Mouse (Mus musculus) stomach, embryonic 15.5 days (tissue): ENCODE measurements around the gene Defb3. TPM values are rescaled to one million over a fixed set of nuclear protein-coding genes. Genes with fewer than 3 reads are reported as not detected.
"Not testable (repeated sequence)": the region's sequence is repeated elsewhere in the genome, so short reads cannot be mapped to it uniquely, and the experiment has no call there.

ENCODE experiments used
- ATAC-seq: fragments of 200-750 bp; cut with Nextera tagmentation; 2 replicates; pipeline ENCODE4 v1.8.0; 2017; ENCODE audit warnings: low read depth, moderate number of reproducible peaks, moderate TSS enrichment; ENCODE audit not compliant: insufficient read depth, low FRiP score
- H3K27ac ChIP-seq: fragments of 300-500 bp; sonication (generic); 2 replicates; pipeline ENCODE4 v1.5.1; 2015; ENCODE audit warnings: mild to moderate bottlenecking, inconsistent platforms
- H3K27me3 ChIP-seq: fragments of 300-500 bp; sonication (generic); replicated peaks from 2 replicates; pipeline ENCODE4 v1.6.1; 2015; ENCODE audit warnings: inconsistent platforms
- H3K36me3 ChIP-seq: fragments of 300-500 bp; sonication (generic); 2 replicates; pipeline ENCODE4 v1.6.1; 2015; ENCODE audit warnings: inconsistent platforms
- H3K4me1 ChIP-seq: fragments of 300-500 bp; sonication (generic); 2 replicates; pipeline ENCODE4 v1.6.1; 2015; ENCODE audit warnings: inconsistent platforms
- H3K4me2 ChIP-seq: fragments of 300-500 bp; sonication (generic); 2 replicates; pipeline ENCODE4 v1.6.1; 2015; ENCODE audit warnings: mild to moderate bottlenecking, inconsistent platforms
- H3K4me3 ChIP-seq: fragments of 300-500 bp; sonication (generic); replicated peaks from 2 replicates; pipeline ENCODE4 v1.5.1; 2015; ENCODE audit warnings: inconsistent platforms
- H3K9ac ChIP-seq: fragments of 300-500 bp; sonication (generic); 2 replicates; pipeline ENCODE4 v1.6.1; 2015; ENCODE audit warnings: inconsistent platforms
- H3K9me3 ChIP-seq: fragments of 300-500 bp; sonication (generic); 2 replicates; pipeline ENCODE4 v1.6.1; 2016; ENCODE audit warnings: inconsistent platforms
- WGBS: fragments of 180-500 bp; shearing (Covaris S2); methylation state at CpG from one replicate; pipeline ENCODE4 v1.1.7; 2015; 5-methylcytosine and 5-hydroxymethylcytosine counted together
- polyA plus RNA-seq: library from polyadenylated mRNA; unstranded; fragments of >200 nt; fragmentation: Nextera tagmentation; extraction: Ambion mirVana; gene quantifications from 2 replicates; pipeline ENCODE4 v1.2.1, GENCODE M21; 2015

The Defb3 gene
- not detected in 2 replicates for polyA plus RNA-seq

GRCm38 (mm10) chr8:19293060-19293459, at the start of gene Defb3:
Defb3 (plus strand) TSS chr8:19293360.
- not testable (repeated sequence) for H3K9me3 ChIP-seq, ATAC-seq, H3K9ac ChIP-seq, H3K4me1 ChIP-seq, H3K4me2 ChIP-seq, H3K27ac ChIP-seq, H3K27me3 ChIP-seq, H3K36me3 ChIP-seq, H3K4me3 ChIP-seq
- WGBS: 27% methylated on average over 2 of the region's 2 CpGs

- no peak within 1 kb of the TSS for H3K4me3 ChIP-seq
- H3K9ac ChIP-seq: no peak within 1 kb of the TSS
- H3K4me2 ChIP-seq: no peak within 1 kb of the TSS
- WGBS: 89% methylated on average over 5 of the region's 5 CpGs
- H3K9me3 ChIP-seq: no peaks in the 10 kb centered on the region
- H3K27me3 ChIP-seq: no peaks in the 10 kb centered on the region
- no peak within 1 kb of the TSS for H3K27ac ChIP-seq
- no peaks in the 10 kb centered on the region for H3K4me1 ChIP-seq
- H3K36me3 ChIP-seq: no peaks in the 10 kb centered on the region
- no peak for ATAC-seq
Observed at GRCm38 (mm10) chr8:19247280-19247679, 45.9 kb upstream of the Defb3 start, which contains the start of gene Defb5. Defb5 (plus strand) TSS chr8:19247580.

GRCm38 (mm10) chr8:19258136-19258535, 35.0 kb upstream of the Defb3 start:
- Histone ChIP-seq H3K36me3 (no peaks in the 10 kb centered on the region), H3K27me3 (no peaks in the 10 kb centered on the region), H3K9ac (no peak overlapping the region), H3K9me3 (no peaks in the 10 kb centered on the region), H3K4me1 (no peaks in the 10 kb centered on the region), H3K27ac (no peak overlapping the region), H3K4me2 (no peak overlapping the region), H3K4me3 (no peak overlapping the region)
- ATAC-seq: no peak

GRCm38 (mm10) chr8:19259667-19260066, 33.5 kb upstream of the Defb3 start:
- 43% methylated on average over 3 of the region's 3 CpGs for WGBS
- no peaks in the 10 kb centered on the region for H3K4me1 ChIP-seq
- no peaks in the 10 kb centered on the region for H3K27me3 ChIP-seq
- no peak overlapping the region for H3K9ac ChIP-seq
- H3K9me3 ChIP-seq: no peaks in the 10 kb centered on the region
- no peak overlapping the region for H3K4me3 ChIP-seq
- no peak overlapping the region for H3K4me2 ChIP-seq
- no peak for ATAC-seq
- H3K27ac ChIP-seq: no peak overlapping the region
- no peaks in the 10 kb centered on the region for H3K36me3 ChIP-seq

GRCm38 (mm10) chr8:19298361-19298760, 5.2 kb downstream of the Defb3 start:
- not testable (repeated sequence) for H3K27me3 ChIP-seq

GRCm38 (mm10) chr8:19331836-19332235, 38.7 kb downstream of the Defb3 start:
- no peak overlapping the region for H3K4me2 ChIP-seq
- no peaks in the 10 kb centered on the region for H3K36me3 ChIP-seq
- H3K9ac ChIP-seq: no peak overlapping the region
- WGBS: 8% methylated on average over 3 of the region's 3 CpGs
- ATAC-seq: no peak
- no peaks in the 10 kb centered on the region for H3K9me3 ChIP-seq
- no peak overlapping the region for H3K27ac ChIP-seq
- H3K27me3 ChIP-seq: no peaks in the 10 kb centered on the region
- H3K4me1 ChIP-seq: no peaks in the 10 kb centered on the region
- H3K4me3 ChIP-seq: no peak overlapping the region

More at GRCm38 (mm10) chr8:19298361-19298760, 5.2 kb downstream of the Defb3 start:
- H3K4me3 ChIP-seq, H3K4me1 ChIP-seq, H3K9me3 ChIP-seq, ATAC-seq, H3K4me2 ChIP-seq, H3K36me3 ChIP-seq, H3K9ac ChIP-seq, H3K27ac ChIP-seq: not testable (repeated sequence)
- 49% methylated on average over 3 of the region's 3 CpGs for WGBS

Other genes starting within 250 kb of the Defb3 start
- gene Defb39, start 228.6 kb upstream of the Defb3 start, polyA plus RNA-seq: not detected in 2 replicates
- not detected in 2 replicates for gene Defb12, start 178.5 kb upstream of the Defb3 start, polyA plus RNA-seq
- gene Defb34, start 169.6 kb upstream of the Defb3 start, polyA plus RNA-seq: not detected in 2 replicates
- not detected in 2 replicates for gene Gm45826, start 152.6 kb upstream of the Defb3 start, polyA plus RNA-seq
- 2.6 TPM in 1 of 2 replicates, not detected in the other for gene Defb14, start 99.0 kb upstream of the Defb3 start, polyA plus RNA-seq
- gene Defb4, start 94.7 kb upstream of the Defb3 start, polyA plus RNA-seq: not detected in 2 replicates
- gene Defb6, start 67.9 kb upstream of the Defb3 start, polyA plus RNA-seq: not detected in 2 replicates
- gene Defb46, start 53.4 kb upstream of the Defb3 start, polyA plus RNA-seq: not detected in 2 replicates
- gene Defb5, start 45.8 kb upstream of the Defb3 start, polyA plus RNA-seq: not detected in 2 replicates
- not detected in 2 replicates for gene Defb8, start 154.2 kb downstream of the Defb3 start, polyA plus RNA-seq
- gene Defb7, start 201.7 kb downstream of the Defb3 start, polyA plus RNA-seq: not detected in 2 replicates